Mouse (Mus musculus) megakaryocyte-erythroid progenitor cell, adult 5-6 weeks (primary cell): Measurements from ENCODE around the gene Cntnap2. TPM values are rescaled to one million over a fixed set of nuclear protein-coding genes. Genes with fewer than 3 reads are reported as not detected.

ENCODE experiments used
- ATAC-seq: replicated peaks from 2 replicates; pipeline ENCODE4 v1.8.0; 2016; ENCODE audit warnings: mild to moderate bottlenecking, inconsistent platforms; ENCODE audit not compliant: severe bottlenecking, poor library complexity, low FRiP score, low TSS enrichment
- total RNA-seq, 2 experiments: library from RNA; stranded (forward) in 1 of 2; stranded (reverse) in 1 of 2; fragments of 200-1000, 215-1000 nt in 1 of 2; fragments of >200 nt in 1 of 2; fragmentation: Nextera tagmentation in 1 of 2; gene quantifications; 2 replicates each; pipeline ENCODE4 v1.2.3; 2014 to 2017

Cntnap2 gene
- total RNA-seq, 2 experiments from 2014 or later = not detected

- no peak for ATAC-seq
These were observed 231.0 kb downstream of the Cntnap2 start for GRCm38 (mm10) chr6:45290154-45290553.

- no peak for ATAC-seq
These were observed 258.3 kb downstream of the Cntnap2 start for GRCm38 (mm10) chr6:45317455-45317854.

GRCm38 (mm10) chr6:45323505-45323904 is 264.3 kb downstream of the Cntnap2 start:
- no peak for ATAC-seq

GRCm38 (mm10) chr6:45327952-45328485 is 268.9 kb downstream of the Cntnap2 start:
- ATAC-seq = no peak

GRCm38 (mm10) chr6:45345396-45345795 is 286.2 kb downstream of the Cntnap2 start:
- ATAC-seq = no peak

GRCm38 (mm10) chr6:45345953-45346352 is 286.8 kb downstream of the Cntnap2 start:
- ATAC-seq = no peak

GRCm38 (mm10) chr6:45366442-45366841 is 307.3 kb downstream of the Cntnap2 start:
- ATAC-seq = no peak

GRCm38 (mm10) chr6:45381126-45381525 is 322.0 kb downstream of the Cntnap2 start:
- no peak for ATAC-seq

- ATAC-seq = no peak
These were observed 329.9 kb downstream of the Cntnap2 start for GRCm38 (mm10) chr6:45389034-45389433.

GRCm38 (mm10) chr6:45413629-45414028 is 354.5 kb downstream of the Cntnap2 start:
- no peak for ATAC-seq

- no peak for ATAC-seq
These were observed 396.3 kb downstream of the Cntnap2 start for GRCm38 (mm10) chr6:45455424-45455823.

GRCm38 (mm10) chr6:45518221-45518620 is 459.1 kb downstream of the Cntnap2 start:
- ATAC-seq = no peak

- ATAC-seq = no peak
These were observed 477.8 kb downstream of the Cntnap2 start for GRCm38 (mm10) chr6:45536999-45537398.

- ATAC-seq = no peak
These were observed 485.2 kb downstream of the Cntnap2 start for GRCm38 (mm10) chr6:45544319-45544875.

- no peak for ATAC-seq
These were observed 500.6 kb downstream of the Cntnap2 start for GRCm38 (mm10) chr6:45559724-45560123.

GRCm38 (mm10) chr6:45584467-45585094 is 525.4 kb downstream of the Cntnap2 start:
- ATAC-seq = no peak

GRCm38 (mm10) chr6:45589084-45589483 is 529.9 kb downstream of the Cntnap2 start:
- ATAC-seq = no peak

- no peak for ATAC-seq
These were observed 587.9 kb downstream of the Cntnap2 start for GRCm38 (mm10) chr6:45647017-45647416.

GRCm38 (mm10) chr6:45648419-45648818 is 589.3 kb downstream of the Cntnap2 start:
- no peak for ATAC-seq

GRCm38 (mm10) chr6:45700287-45700686 is 641.1 kb downstream of the Cntnap2 start:
- ATAC-seq = no peak

- no peak for ATAC-seq
These were observed 732.5 kb downstream of the Cntnap2 start for GRCm38 (mm10) chr6:45791612-45792011.
